Mouse (Mus musculus): ENCODE measurements around the gene Armc12.

Armc12 gene

DNA sequence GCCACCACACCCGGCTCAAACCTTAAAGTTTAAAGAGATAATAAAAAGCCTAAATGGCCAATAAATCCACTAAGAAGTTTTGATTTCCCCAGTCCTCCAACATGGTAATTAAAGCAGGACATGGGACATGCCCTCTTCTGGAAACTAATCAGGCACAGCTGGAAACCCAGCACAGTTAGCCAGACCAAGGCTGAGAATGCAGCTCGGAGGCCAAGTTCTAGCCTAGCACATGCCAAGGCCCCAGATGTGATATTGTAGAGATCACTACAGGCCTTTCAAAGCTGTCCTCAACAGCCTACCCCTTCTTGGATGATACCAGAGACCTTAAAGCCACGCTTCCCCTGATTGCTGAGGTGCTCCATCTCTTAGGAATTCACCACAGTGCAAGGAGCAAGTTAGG, 55.9 kb downstream of the Armc12 start:
- DNase-seq (ENCODE audit: low read depth in 2 of 2, low spot score in 2 of 2): no peak

DNA sequence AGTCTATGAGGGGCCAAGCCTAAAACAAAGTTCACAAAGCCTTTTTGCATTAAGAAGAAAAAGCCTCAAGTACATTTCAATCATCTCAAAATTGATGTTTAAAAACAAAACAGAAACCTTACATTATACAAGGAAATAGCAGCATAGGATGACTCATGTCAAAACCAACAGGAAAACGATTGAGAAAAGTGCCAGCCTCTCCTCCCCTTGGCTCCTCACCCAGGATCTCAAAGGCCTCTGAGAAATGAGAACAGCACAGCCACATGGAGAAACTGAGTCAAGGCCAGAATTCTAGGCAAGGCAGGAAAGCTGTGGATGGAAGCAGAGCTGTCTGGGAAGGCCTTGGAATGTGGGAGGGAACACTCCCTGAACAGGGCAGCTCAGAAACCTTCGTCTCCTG, 58.0 kb downstream of the Armc12 start:
- DNase-seq (ENCODE audit: low read depth in 2 of 2, low spot score in 2 of 2): no peak
